In genomic region chr12:100527241-100527640, GRCm38 (mm10) we compare ENCODE assay signal across 7 mouse cellular contexts. TPM values are rescaled to one million over a fixed set of nuclear protein-coding genes. Genes with fewer than 3 reads are reported as not detected.
A peak's percentile ranks its signal among the peaks of the same experiment; 100 is the strongest.
DNase-seq lines count a peak whose midpoint lies in the region; ATAC-seq and TF ChIP-seq lines count a peak whose summit lies in the region.

No protein-coding gene starts in this region.

- TF ChIP-seq CTCF in lung, embryonic 14.5 days (IDR thresholded peaks at IDR 0.05; ENCODE audit: low read depth), result no peak

- no peak overlapping the region for H3K4me3 ChIP-seq in lung, embryonic 14.5 days (ENCODE audit: low read depth, low read length)
- H3K4me3 ChIP-seq in embryonic facial prominence, embryonic 11.5 days (ENCODE audit: low read depth, low read length), result no peak overlapping the region
- peak overlapping the region; percentile 33 for H3K4me3 ChIP-seq in hindbrain, embryonic 16.5 days (ENCODE audit: low read length)

- peak overlapping the region; percentile 50 for H3K4me2 ChIP-seq in lung, embryonic 14.5 days
- H3K4me2 ChIP-seq in embryonic facial prominence, embryonic 11.5 days (ENCODE audit: low read depth, low read length), result peak overlapping the region; percentile 21; the same call in 1 of the 2 replicates
- peak overlapping the region; percentile 70 for H3K4me2 ChIP-seq in hindbrain, embryonic 16.5 days (ENCODE audit: low read length)

- H3K4me1 ChIP-seq in lung, embryonic 14.5 days (ENCODE audit: insufficient read depth), result no peaks in the 10 kb centered on the region
- H3K4me1 ChIP-seq in embryonic facial prominence, embryonic 11.5 days (ENCODE audit: control insufficient read depth, insufficient read depth, low read length), result no peaks in the 10 kb centered on the region
- peaks cover 10% of the 10 kb centered on the region for H3K4me1 ChIP-seq in hindbrain, embryonic 16.5 days (ENCODE audit: control insufficient read depth, insufficient read depth, low read depth, low read length)

- WGBS in lung, embryonic 14.5 days, result 67% methylated on average over 9 of the region's 9 CpGs
- 76% methylated on average over 9 of the region's 9 CpGs for WGBS in embryonic facial prominence, embryonic 11.5 days
- WGBS in hindbrain, embryonic 16.5 days, result 48% methylated on average over 9 of the region's 9 CpGs

- no peak overlapping the region for H3K27ac ChIP-seq in lung, embryonic 14.5 days (ENCODE audit: low read depth)
- H3K27ac ChIP-seq in embryonic facial prominence, embryonic 11.5 days (replicated peaks; ENCODE audit: low read depth, low read length), result no peak overlapping the region
- H3K27ac ChIP-seq in hindbrain, embryonic 16.5 days (ENCODE audit: low read depth, low read length), result no peak overlapping the region

- DNase-seq in lung, embryonic 14.5 days, result no peak
- DNase-seq in lung, adult 18-20 months, result no peak
- DNase-seq in embryonic facial prominence, embryonic 11.5 days (ENCODE audit: low spot score), result no peak
- DNase-seq in retina, embryonic 14.5 days (ENCODE audit: low spot score), result peak; percentile 50
- DNase-seq in spleen, adult 12 weeks (ENCODE audit: low spot score), result no peak

- H3K27me3 ChIP-seq in lung, embryonic 14.5 days (ENCODE audit: insufficient read depth, low read length), result no peaks in the 10 kb centered on the region
- no peaks in the 10 kb centered on the region for H3K27me3 ChIP-seq in embryonic facial prominence, embryonic 11.5 days (ENCODE audit: control insufficient read depth, insufficient read depth, low read length)
- no peaks in the 10 kb centered on the region for H3K27me3 ChIP-seq in hindbrain, embryonic 16.5 days (replicated peaks; ENCODE audit: control insufficient read depth, insufficient read depth, low read length)

- no peaks in the 10 kb centered on the region for H3K36me3 ChIP-seq in lung, embryonic 14.5 days (ENCODE audit: insufficient read depth)
- H3K36me3 ChIP-seq in embryonic facial prominence, embryonic 11.5 days (replicated peaks; ENCODE audit: control insufficient read depth, insufficient read depth, low read depth, low read length), result no peaks in the 10 kb centered on the region
- H3K36me3 ChIP-seq in hindbrain, embryonic 16.5 days (ENCODE audit: control insufficient read depth, insufficient read depth, low read length), result no peaks in the 10 kb centered on the region

- no peak for ATAC-seq in lung, embryonic 14.5 days (ENCODE audit: insufficient read depth)
- no peak for ATAC-seq in embryonic facial prominence, embryonic 11.5 days (replicated peaks; ENCODE audit: insufficient number of reproducible peaks, low FRiP score, low TSS enrichment, low read depth)
- peak; percentile 15 for ATAC-seq in hindbrain, embryonic 16.5 days
- no peak for ATAC-seq in frontal cortex, adult (ENCODE audit: low TSS enrichment)

- no peaks in the 10 kb centered on the region for H3K9me3 ChIP-seq in lung, embryonic 14.5 days (ENCODE audit: low read depth, low read length)
- H3K9me3 ChIP-seq in embryonic facial prominence, embryonic 11.5 days (replicated peaks; ENCODE audit: control insufficient read depth, low read length), result no peaks in the 10 kb centered on the region
- H3K9me3 ChIP-seq in hindbrain, embryonic 16.5 days (ENCODE audit: control insufficient read depth, low read length), result no peaks in the 10 kb centered on the region

- H3K9ac ChIP-seq in lung, embryonic 14.5 days, result no peak overlapping the region
- H3K9ac ChIP-seq in embryonic facial prominence, embryonic 11.5 days (replicated peaks; ENCODE audit: low read length), result no peak overlapping the region
- H3K9ac ChIP-seq in hindbrain, embryonic 16.5 days (ENCODE audit: low read depth, low read length), result peak overlapping the region; percentile 54; the same call in 1 of the 2 replicates

RNA-seq across cellular contexts. Expression of gene Ttc7b, which starts 6.6 kb away (rescaled TPM):
- 6.3 and 8.1 TPM in 2 replicates for polyA plus RNA-seq in lung, embryonic 14.5 days (2014; fragmentation: Nextera tagmentation; extraction: Ambion mirVana)
- 6.5 and 10.0 TPM in 2 replicates for polyA plus RNA-seq in embryonic facial prominence, embryonic 11.5 days (2014; fragmentation: Nextera tagmentation; extraction: Ambion mirVana)
- 8.1 and 8.8 TPM in 2 replicates for polyA plus RNA-seq in hindbrain, embryonic 16.5 days (2015; fragmentation: Nextera tagmentation; extraction: Ambion mirVana)
